Mouse (Mus musculus): Measurements from ENCODE around the gene Ggact. TPM values are rescaled to one million over a fixed set of nuclear protein-coding genes. Genes with fewer than 3 reads are reported as not detected.

Ggact gene
- polyA plus RNA-seq (2014; fragmentation: Illumina TruSeq; extraction: RNeasy Lipid Tissue Mini Kit (QIAGEN cat#74804); ENCODE audit: low replicate concordance) = 115 TPM

DNA sequence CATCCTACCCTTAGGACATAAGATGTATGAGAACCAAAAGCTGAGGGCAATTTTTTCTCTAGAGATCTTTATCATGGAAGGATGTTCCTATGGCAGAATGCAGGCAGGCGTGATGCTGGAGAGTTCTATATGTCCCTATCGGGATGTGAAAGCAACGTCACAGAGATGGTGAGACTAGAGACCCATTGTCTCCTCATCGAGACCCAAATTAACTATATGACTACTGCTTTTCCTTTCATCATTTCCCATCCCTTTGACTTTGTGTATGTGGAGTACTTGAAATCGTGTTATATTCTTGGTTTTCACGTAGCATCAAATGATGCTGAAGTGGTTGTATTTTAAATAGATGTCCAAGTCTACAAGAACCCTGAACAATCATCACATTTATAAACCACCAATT lies at the start of gene Ggact:
TSS of gene Ggact (minus strand) at position 101 of the 400 bp plus-strand sequence.

Other genes starting within 250 kb of the Ggact start
- 22.6 TPM for gene Tmtc4, start 70.3 kb upstream of the Ggact start, polyA plus RNA-seq (2014; fragmentation: Illumina TruSeq; extraction: RNeasy Lipid Tissue Mini Kit (QIAGEN cat#74804); ENCODE audit: low replicate concordance)